Mouse (Mus musculus): ENCODE results near the gene F5. TPM values are rescaled to one million over a fixed set of nuclear protein-coding genes. Genes with fewer than 3 reads are reported as not detected.
A peak's percentile ranks its signal among the peaks of the same experiment; 100 is the strongest.

Gene F5
- polyA plus RNA-seq, 1 experiment from 2014 or later, result 6.2 TPM

DNA sequence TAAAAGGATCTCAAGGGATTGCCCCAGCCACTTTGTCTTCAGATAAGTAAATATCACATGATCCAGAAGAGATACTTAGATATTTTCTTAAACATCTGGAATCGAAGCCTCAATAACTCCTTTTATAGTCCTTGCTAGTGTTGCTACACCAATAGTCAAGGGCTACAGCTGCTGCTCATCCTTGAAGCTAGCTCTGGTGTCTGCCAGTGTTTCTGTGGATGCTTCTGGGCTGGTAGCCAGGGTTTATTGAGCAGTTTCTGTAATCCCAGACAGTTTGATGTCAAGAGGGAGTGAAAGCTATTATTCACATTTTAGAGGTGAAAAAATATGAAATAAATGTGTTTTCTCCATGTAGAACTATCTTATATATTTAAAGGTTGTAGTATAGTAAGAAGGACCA, 19.0 kb upstream of the F5 start:
- Histone ChIP-seq H3K27ac (no peak overlapping the region), H3K4me3 (no peak overlapping the region), H3K9me3 (replicated peaks) (no peaks in the 10 kb centered on the region), H3K4me2 (no peak overlapping the region), H3K4me1 (no peaks in the 10 kb centered on the region), H3K36me3 (no peaks in the 10 kb centered on the region), H3K27me3 (replicated peaks) (no peaks in the 10 kb centered on the region), H3K9ac (no peak overlapping the region)
- 61% methylated on average over 1 of the region's 1 CpGs for WGBS (ENCODE audit: insufficient replicate concordance)
- ATAC-seq, result no peak

DNA sequence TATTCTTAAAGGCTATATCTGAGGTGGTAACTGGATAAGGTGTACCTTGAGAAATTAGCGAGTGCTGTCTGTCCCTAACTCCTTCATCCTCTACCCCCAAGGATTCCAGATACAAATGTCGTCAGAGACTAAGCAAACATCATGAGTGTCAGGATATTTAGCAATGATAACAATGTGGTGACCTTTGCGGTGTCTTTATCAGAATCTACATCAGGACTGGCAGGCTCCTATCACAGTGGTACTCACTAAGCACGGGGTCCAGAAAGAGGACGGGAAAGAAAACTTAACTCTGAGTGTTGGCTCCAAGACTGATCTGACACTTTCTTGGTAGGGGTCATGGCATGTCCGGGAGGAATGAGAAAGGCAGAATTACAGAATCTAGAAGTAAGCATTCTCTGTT, 17.5 kb upstream of the F5 start:
- Histone ChIP-seq H3K27me3 (replicated peaks) (no peaks in the 10 kb centered on the region), H3K4me3 (no peak overlapping the region), H3K9ac (no peak overlapping the region), H3K27ac (no peak overlapping the region), H3K4me1 (no peaks in the 10 kb centered on the region), H3K4me2 (no peak overlapping the region), H3K9me3 (replicated peaks) (no peaks in the 10 kb centered on the region), H3K36me3 (no peaks in the 10 kb centered on the region)
- 28% methylated on average over 6 of the region's 6 CpGs for WGBS (ENCODE audit: insufficient replicate concordance)
- no peak for ATAC-seq

GRCm38 (mm10) chr1:164135360-164135759, 16.3 kb upstream of the F5 start:
- no peak overlapping the region for H3K9ac ChIP-seq
- no peaks in the 10 kb centered on the region for H3K36me3 ChIP-seq
- 5% methylated on average over 5 of the region's 5 CpGs for WGBS (ENCODE audit: insufficient replicate concordance)
- no peak overlapping the region for H3K4me2 ChIP-seq
- H3K4me1 ChIP-seq, result no peaks in the 10 kb centered on the region
- no peak overlapping the region for H3K27ac ChIP-seq
- H3K4me3 ChIP-seq, result no peak overlapping the region
- ATAC-seq, result peak; percentile 68
- no peaks in the 10 kb centered on the region for H3K9me3 ChIP-seq (replicated peaks)
- no peaks in the 10 kb centered on the region for H3K27me3 ChIP-seq (replicated peaks)

DNA sequence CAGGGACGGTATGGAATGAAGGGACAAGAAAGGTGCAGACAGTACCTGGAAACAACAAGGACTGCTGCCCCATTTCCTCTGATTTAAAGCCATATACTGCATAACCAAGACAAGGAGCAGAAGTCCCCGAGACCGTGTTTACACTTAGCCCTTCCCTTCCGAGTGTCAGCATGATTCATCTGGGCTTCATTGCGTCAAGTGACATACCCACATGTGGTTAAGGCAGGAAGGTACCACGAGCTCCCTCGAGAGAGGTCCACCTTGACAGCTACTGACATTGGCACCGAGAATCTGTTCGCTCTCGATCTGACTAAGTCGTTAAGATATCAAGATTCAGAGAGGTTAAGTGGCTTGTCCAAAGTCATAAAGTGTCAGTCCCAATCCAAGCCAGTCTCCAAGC, 15.7 kb upstream of the F5 start:
- whole genome bisulfite sequencing (ENCODE audit: insufficient replicate concordance), result 18% methylated on average over 11 of the region's 11 CpGs
- H3K36me3 ChIP-seq, result no peaks in the 10 kb centered on the region
- H3K4me3 ChIP-seq, result no peak overlapping the region
- ATAC-seq, result no peak
- H3K9ac ChIP-seq, result no peak overlapping the region
- H3K4me1 ChIP-seq, result no peaks in the 10 kb centered on the region
- H3K4me2 ChIP-seq, result no peak overlapping the region
- no peaks in the 10 kb centered on the region for H3K27me3 ChIP-seq (replicated peaks)
- H3K9me3 ChIP-seq (replicated peaks), result no peaks in the 10 kb centered on the region
- no peak overlapping the region for H3K27ac ChIP-seq

DNA sequence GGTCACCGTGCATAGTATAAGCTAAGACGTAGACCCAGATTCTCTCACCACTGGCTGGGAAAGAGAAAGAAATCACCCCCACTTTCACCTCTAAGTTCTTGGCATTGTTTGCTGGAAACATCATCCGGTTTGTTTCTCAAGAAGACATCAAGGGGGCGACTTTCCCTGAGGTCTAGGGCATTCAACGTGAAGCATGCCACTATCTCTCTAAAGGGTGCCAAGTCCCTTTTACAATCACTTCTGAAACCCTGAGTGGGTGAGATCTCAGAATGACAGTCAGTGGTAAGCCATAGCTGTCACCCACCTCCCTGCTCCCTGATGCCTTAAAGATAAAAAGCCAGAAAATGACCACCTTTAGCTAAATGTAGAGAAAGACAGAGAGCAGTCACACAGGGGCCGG, 15.0 kb upstream of the F5 start:
- H3K27me3 ChIP-seq (replicated peaks), result no peaks in the 10 kb centered on the region
- no peaks in the 10 kb centered on the region for H3K36me3 ChIP-seq
- H3K4me3 ChIP-seq, result no peak overlapping the region
- WGBS (ENCODE audit: insufficient replicate concordance), result 49% methylated on average over 6 of the region's 6 CpGs
- H3K4me2 ChIP-seq, result no peak overlapping the region
- ATAC-seq, result no peak
- no peaks in the 10 kb centered on the region for H3K4me1 ChIP-seq
- no peak overlapping the region for H3K9ac ChIP-seq
- no peak overlapping the region for H3K27ac ChIP-seq
- no peaks in the 10 kb centered on the region for H3K9me3 ChIP-seq (replicated peaks)

- Histone ChIP-seq H3K9ac (no peak overlapping the region), H3K4me2 (peak overlapping the region; percentile 16; the same call in 1 of the 2 replicates), H3K36me3 (no peaks in the 10 kb centered on the region), H3K27me3 (replicated peaks) (no peaks in the 10 kb centered on the region), H3K9me3 (replicated peaks) (no peaks in the 10 kb centered on the region), H3K4me3 (no peak overlapping the region), H3K4me1 (no peaks in the 10 kb centered on the region), H3K27ac (no peak overlapping the region)
- peak; percentile 65 for ATAC-seq
- WGBS (ENCODE audit: insufficient replicate concordance), result 2% methylated on average over 5 of the region's 5 CpGs
Observed at GRCm38 (mm10) chr1:164138365-164139130, 13.1 kb upstream of the F5 start.

DNA sequence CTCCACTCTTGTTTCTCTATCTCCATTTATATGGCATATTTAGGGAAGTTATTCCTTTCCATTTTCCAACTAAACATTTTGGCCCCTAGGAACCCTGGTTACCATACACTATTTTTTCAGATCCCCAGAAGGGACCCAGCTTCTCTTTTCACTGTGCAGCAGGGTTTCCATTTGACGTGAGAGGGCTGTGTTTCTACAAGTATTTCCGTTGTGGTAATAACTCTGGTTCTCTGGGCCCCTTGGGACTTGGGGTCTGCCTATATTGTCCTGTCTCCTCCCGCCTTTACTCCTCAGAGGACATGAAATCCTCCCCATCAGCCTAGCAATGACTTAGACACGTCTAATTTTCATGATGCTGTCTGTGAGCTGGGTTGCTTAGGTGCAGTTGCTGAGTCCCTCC, 12.2 kb upstream of the F5 start:
- WGBS (ENCODE audit: insufficient replicate concordance), result 37% methylated on average over 4 of the region's 4 CpGs
- no peaks in the 10 kb centered on the region for H3K9me3 ChIP-seq (replicated peaks)
- no peak for ATAC-seq

GRCm38 (mm10) chr1:164149083-164149482, 2.6 kb upstream of the F5 start:
- Histone ChIP-seq H3K4me1 (peaks cover 13% of the 10 kb centered on the region), H3K27me3 (replicated peaks) (0 out of 2 replicates have a peak, but pooled peaks cover 7% of the 10 kb centered on the region), H3K9ac (no peak overlapping the region), H3K4me2 (0 out of 2 replicates have a peak overlapping the region, but pooled peaks have one; percentile 11), H3K27ac (no peak overlapping the region), H3K9me3 (replicated peaks) (no peaks in the 10 kb centered on the region), H3K36me3 (no peaks in the 10 kb centered on the region), H3K4me3 (no peak overlapping the region)
- no peak for ATAC-seq
- WGBS (ENCODE audit: insufficient replicate concordance), result 79% methylated on average over 7 of the region's 7 CpGs

More for the DNA sequence above, 12.2 kb upstream of the F5 start:
- Histone ChIP-seq H3K27me3 (replicated peaks) (no peaks in the 10 kb centered on the region), H3K4me2 (no peak overlapping the region), H3K4me1 (no peaks in the 10 kb centered on the region), H3K27ac (no peak overlapping the region), H3K9ac (no peak overlapping the region), H3K4me3 (no peak overlapping the region), H3K36me3 (no peaks in the 10 kb centered on the region)

- Histone ChIP-seq H3K4me2 (no peak overlapping the region; the same call in 1 of the 2 replicates), H3K9me3 (replicated peaks) (no peaks in the 10 kb centered on the region), H3K27ac (no peak overlapping the region), H3K4me1 (peaks cover 13% of the 10 kb centered on the region), H3K27me3 (replicated peaks) (0 out of 2 replicates have a peak, but pooled peaks cover 7% of the 10 kb centered on the region), H3K9ac (no peak overlapping the region), H3K4me3 (no peak overlapping the region), H3K36me3 (no peaks in the 10 kb centered on the region)
- ATAC-seq, result no peak
- 73% methylated on average over 5 of the region's 5 CpGs for WGBS (ENCODE audit: insufficient replicate concordance)
Observed at GRCm38 (mm10) chr1:164152836-164153235, 1.2 kb downstream of the F5 start.

GRCm38 (mm10) chr1:164154983-164155382, 3.3 kb downstream of the F5 start:
- Histone ChIP-seq H3K27ac (no peak overlapping the region), H3K9ac (no peak overlapping the region), H3K9me3 (replicated peaks) (no peaks in the 10 kb centered on the region), H3K4me3 (no peak overlapping the region), H3K4me2 (no peak overlapping the region), H3K27me3 (replicated peaks) (0 out of 2 replicates have a peak, but pooled peaks cover 7% of the 10 kb centered on the region), H3K4me1 (peaks cover 9% of the 10 kb centered on the region), H3K36me3 (no peaks in the 10 kb centered on the region)
- no peak for ATAC-seq
- WGBS (ENCODE audit: insufficient replicate concordance), result 70% methylated on average over 3 of the region's 3 CpGs

- no peak for ATAC-seq
- H3K27ac ChIP-seq, result no peak overlapping the region
- no peak overlapping the region for H3K9ac ChIP-seq
- no peaks in the 10 kb centered on the region for H3K27me3 ChIP-seq (replicated peaks)
- no peak overlapping the region for H3K4me3 ChIP-seq
- H3K4me2 ChIP-seq, result no peak overlapping the region
- no peaks in the 10 kb centered on the region for H3K9me3 ChIP-seq (replicated peaks)
- 60% methylated on average over 4 of the region's 4 CpGs for WGBS (ENCODE audit: insufficient replicate concordance)
- no peaks in the 10 kb centered on the region for H3K36me3 ChIP-seq
- no peaks in the 10 kb centered on the region for H3K4me1 ChIP-seq
Observed at GRCm38 (mm10) chr1:164158571-164158970, 6.9 kb downstream of the F5 start.

- Histone ChIP-seq H3K27me3 (replicated peaks) (no peaks in the 10 kb centered on the region), H3K9me3 (replicated peaks) (no peaks in the 10 kb centered on the region), H3K27ac (no peak overlapping the region), H3K4me2 (no peak overlapping the region), H3K4me3 (no peak overlapping the region), H3K9ac (no peak overlapping the region), H3K4me1 (no peaks in the 10 kb centered on the region), H3K36me3 (no peaks in the 10 kb centered on the region)
- WGBS (ENCODE audit: insufficient replicate concordance), result 56% methylated on average over 2 of the region's 2 CpGs
- ATAC-seq, result no peak
Observed at GRCm38 (mm10) chr1:164159781-164160180, 8.1 kb downstream of the F5 start.

DNA sequence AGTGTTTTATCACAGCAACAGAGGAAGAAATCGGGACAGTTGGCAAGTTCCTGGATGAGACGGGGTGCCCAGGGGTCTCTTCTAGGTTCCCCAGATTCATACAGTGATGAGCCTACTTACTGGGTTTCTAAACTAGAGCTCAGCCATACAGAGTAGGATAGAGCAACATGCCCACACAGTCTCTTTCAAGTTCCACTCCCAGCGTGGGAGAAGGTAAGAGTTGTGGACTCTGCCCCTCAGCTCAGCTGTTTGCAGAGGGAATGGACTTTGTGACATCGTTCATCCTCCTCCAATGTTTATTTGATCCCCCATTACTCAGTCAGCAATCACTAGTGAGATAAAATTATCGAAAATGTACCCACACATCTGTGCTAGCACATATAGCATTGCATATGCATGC, 11.1 kb downstream of the F5 start:
- no peak overlapping the region for H3K4me3 ChIP-seq
- 54% methylated on average over 5 of the region's 5 CpGs for WGBS (ENCODE audit: insufficient replicate concordance)

More for the DNA sequence above, 11.1 kb downstream of the F5 start:
- no peaks in the 10 kb centered on the region for H3K4me1 ChIP-seq
- H3K27me3 ChIP-seq (replicated peaks), result no peaks in the 10 kb centered on the region
- H3K9me3 ChIP-seq (replicated peaks), result no peaks in the 10 kb centered on the region
- H3K9ac ChIP-seq, result no peak overlapping the region
- no peak overlapping the region for H3K27ac ChIP-seq
- peak; percentile 71 for ATAC-seq
- no peak overlapping the region for H3K4me2 ChIP-seq
- H3K36me3 ChIP-seq, result no peaks in the 10 kb centered on the region

All from liver, embryonic 12.5 days (tissue).